Mouse (Mus musculus): ENCODE measurements at regions not wholly inside any gene's neighbourhood (a gene's known extent, or its start where the extent isn't known, plus 50 kb on each side); places are given as distances from the start of the nearest gene placed in this dataset.

- H3K36me3 ChIP-seq (ENCODE audit: control insufficient read depth, insufficient read depth, low read length), result no peaks in the 10 kb centered on the region
- no peak for DNase-seq (ENCODE audit: extremely low read depth, low read depth, low spot score)
- no peaks in the 10 kb centered on the region for H3K27me3 ChIP-seq (ENCODE audit: control insufficient read depth, insufficient read depth, low read length)
- no peak overlapping the region for H3K27ac ChIP-seq (replicated peaks; ENCODE audit: insufficient read depth, low read depth, low read length)
- no peak overlapping the region for H3K4me3 ChIP-seq (ENCODE audit: insufficient read depth, low read depth, low read length)
- no peaks in the 10 kb centered on the region for H3K4me1 ChIP-seq (ENCODE audit: control insufficient read depth, insufficient read depth, low read length)
- TF ChIP-seq POLR2A (IDR thresholded peaks at IDR 0.05; ENCODE audit: extremely low read depth, insufficient read depth, low read length) (no peak), CTCF (IDR thresholded peaks at IDR 0.05; ENCODE audit: low read depth, low read length) (no peak)
- no peaks in the 10 kb centered on the region for H3K79me2 ChIP-seq (ENCODE audit: control insufficient read depth, insufficient read depth, low read length)
- WGBS, result 72% methylated on average over 3 of the region's 3 CpGs
- H3K9ac ChIP-seq (ENCODE audit: low read depth, low read length), result no peak overlapping the region
Measured at GRCm38 (mm10) chr3:126299257-126299656, 64.2 kb upstream of the Arsj start.

- no peak for DNase-seq (ENCODE audit: extremely low read depth, low read depth, low spot score)
- no peak for TF ChIP-seq POLR2A (IDR thresholded peaks at IDR 0.05; ENCODE audit: extremely low read depth, insufficient read depth, low read length)
- no peak for TF ChIP-seq CTCF (IDR thresholded peaks at IDR 0.05; ENCODE audit: low read depth, low read length)
- no peaks in the 10 kb centered on the region for H3K36me3 ChIP-seq (ENCODE audit: control insufficient read depth, insufficient read depth, low read length)
- H3K27ac ChIP-seq (replicated peaks; ENCODE audit: insufficient read depth, low read depth, low read length), result no peak overlapping the region
- no peak overlapping the region for H3K4me3 ChIP-seq (ENCODE audit: insufficient read depth, low read depth, low read length)
- no peak overlapping the region for H3K9ac ChIP-seq (ENCODE audit: low read depth, low read length)
- no peaks in the 10 kb centered on the region for H3K4me1 ChIP-seq (ENCODE audit: control insufficient read depth, insufficient read depth, low read length)
- no peaks in the 10 kb centered on the region for H3K27me3 ChIP-seq (ENCODE audit: control insufficient read depth, insufficient read depth, low read length)
- H3K79me2 ChIP-seq (ENCODE audit: control insufficient read depth, insufficient read depth, low read length), result no peaks in the 10 kb centered on the region
Measured at GRCm38 (mm10) chr3:126308303-126308702, 55.2 kb upstream of the Arsj start.
